Mouse (Mus musculus) liver (tissue): ENCODE data around the gene Fbxo8.

Source experiments
- DNase-seq: peaks from one replicate; pipeline ENCODE4 v3.0.0-alpha.2; 2020; ENCODE audit warnings: mixed read lengths

Fbxo8 gene

DNA sequence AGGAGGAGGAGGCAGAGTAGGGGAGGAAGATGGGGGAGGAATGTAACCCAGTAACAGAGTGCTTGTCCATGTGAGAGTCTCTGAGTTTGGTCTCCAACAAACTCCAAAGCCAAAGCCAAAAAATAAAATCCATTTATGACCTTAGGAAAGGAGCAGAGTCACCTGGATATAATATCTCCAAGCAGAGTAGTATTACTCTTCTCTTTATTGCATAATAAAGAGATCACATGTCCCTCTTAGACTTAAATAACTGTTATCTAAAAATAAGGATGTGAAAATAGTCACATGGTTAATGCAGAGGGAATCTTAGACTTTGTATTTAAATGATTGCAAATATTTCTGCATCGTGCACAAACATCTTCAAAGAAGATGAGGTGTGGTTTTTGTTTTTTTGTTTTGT is 63.3 kb downstream of the Fbxo8 start:
- DNase-seq: no peak

DNA sequence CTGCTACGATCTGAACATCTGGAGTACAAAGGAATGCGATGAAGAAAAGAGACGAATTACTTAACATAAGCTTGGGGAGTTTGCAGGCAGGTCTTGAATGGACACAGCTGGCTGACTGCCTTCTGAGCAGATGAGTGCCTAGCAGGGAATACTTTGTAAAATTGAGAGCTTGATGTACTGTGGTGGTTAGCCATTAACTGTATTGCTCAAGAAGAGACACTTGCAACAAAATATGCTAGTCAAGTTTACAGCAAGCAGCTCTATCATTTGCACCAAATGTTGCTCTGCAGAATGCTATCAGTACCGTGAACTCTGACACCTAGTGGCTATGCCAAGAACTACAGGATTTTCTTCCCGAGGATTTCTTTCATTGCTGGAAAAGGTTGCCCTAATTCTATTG is 64.1 kb downstream of the Fbxo8 start:
- no peak for DNase-seq

DNA sequence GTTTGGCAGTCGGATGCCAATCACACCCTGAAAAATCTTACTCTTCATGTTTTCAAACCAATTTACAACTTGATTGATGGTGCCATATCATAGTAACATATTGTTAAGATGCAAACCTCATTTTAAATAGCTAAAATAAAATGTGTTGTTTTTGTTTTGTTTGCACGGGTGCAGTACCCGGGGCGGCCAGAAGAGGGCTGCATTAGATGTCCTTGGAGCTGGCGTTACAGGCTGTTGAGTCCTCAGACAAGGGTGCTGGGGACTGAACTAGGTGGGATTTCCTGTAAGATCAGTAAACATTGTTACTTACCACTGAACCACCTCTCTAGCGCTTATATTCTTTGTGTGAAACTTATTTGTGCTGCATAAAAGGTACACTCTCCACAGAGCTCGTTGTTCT is 65.4 kb downstream of the Fbxo8 start:
- DNase-seq: peak; percentile 46

DNA sequence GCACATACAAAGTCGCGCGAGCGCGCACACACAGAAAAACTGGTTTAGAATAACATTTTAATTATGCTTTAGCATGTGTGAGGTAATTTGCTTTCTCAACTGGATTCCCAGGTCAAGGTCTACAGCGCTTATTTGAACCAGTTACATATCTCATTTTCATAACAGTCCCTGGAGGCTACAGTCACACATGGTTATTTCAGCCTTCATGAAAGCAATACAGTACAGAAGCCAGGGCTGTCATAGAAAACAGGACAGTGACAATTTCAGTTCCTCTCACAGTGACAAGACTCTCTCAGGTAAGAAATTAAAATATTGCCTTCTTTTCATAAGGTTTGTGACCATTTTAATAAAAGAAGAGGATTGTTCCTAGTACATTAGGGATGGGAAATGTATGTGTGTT is 66.4 kb downstream of the Fbxo8 start:
- DNase-seq: no peak

DNA sequence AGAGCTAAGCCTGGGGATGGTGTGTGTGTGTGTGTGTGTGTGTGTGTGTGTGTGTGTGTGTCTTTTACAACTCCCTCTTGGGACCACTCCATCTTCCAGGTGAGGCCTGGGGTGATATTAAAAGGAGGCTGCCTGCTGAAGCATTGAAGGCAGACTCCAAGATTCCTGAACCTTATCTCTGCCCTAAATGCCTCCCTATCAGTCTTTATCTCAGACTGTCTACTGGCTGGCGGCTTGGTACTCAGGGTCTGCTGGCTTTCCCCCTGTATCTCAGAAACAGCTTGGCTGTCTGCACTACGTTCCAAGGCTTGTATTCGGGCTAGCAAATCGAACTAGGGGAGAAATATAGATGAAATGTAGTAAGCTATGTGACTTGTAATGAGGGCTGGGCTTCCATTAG is 68.2 kb downstream of the Fbxo8 start:
- DNase-seq: no peak

DNA sequence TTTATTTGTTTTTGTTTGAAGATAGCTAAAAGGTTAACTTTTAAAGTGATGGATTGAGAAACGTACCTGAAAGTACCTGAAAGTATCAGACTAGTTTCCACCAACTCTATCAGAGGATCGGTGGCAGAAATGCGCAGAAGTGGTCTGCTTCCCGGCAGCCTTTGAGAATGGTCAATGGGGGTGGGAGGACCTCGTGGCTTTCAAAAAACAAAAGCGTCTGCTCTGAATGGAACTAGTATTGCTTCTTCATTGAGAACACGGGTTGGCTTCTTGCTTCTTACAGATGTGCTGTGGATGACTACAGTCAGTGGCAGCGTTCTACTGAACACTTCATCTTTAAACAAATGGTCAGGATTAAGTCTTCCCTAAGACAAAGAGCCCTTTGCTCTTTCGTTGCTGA is 68.7 kb downstream of the Fbxo8 start:
- no peak for DNase-seq

DNA sequence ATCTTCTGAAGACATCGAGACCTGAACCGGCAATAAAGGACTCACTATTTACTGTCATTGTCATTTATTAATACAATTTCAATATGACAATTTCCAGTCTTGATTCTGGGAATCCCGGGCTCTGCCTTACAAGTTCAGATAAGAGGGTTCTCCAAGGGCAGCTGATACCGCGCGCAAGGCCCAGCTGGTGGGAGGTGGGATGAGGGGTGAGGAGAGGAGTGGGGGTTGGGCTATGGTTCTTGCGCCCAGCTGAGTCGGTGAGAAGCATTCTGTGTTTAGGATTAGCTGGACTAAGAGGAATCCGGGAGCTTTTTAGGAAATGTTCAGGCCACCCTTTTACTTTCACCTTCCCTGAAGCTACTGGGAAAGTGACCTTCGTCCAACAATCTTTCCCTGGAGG is 69.8 kb downstream of the Fbxo8 start:
- DNase-seq: no peak

DNA sequence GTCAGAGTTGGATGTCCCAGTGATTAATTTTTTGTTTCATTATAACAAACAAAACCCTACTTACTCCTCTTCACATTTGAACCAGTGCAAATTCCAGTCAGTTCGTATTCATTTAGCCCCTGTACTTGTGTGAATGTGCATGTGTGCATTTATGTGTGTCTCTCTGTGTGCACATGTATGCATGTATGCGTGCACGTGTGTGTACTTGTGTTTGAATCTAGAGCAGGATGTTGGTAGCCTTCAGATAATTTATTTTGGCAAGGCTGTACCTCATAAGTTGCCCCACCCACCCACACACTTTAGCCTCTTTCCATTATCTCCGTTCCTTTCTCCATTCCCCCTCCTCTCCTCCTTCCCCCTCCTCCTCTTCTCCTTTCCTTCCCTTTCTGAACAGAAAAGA is 70.2 kb downstream of the Fbxo8 start:
- DNase-seq: no peak

DNA sequence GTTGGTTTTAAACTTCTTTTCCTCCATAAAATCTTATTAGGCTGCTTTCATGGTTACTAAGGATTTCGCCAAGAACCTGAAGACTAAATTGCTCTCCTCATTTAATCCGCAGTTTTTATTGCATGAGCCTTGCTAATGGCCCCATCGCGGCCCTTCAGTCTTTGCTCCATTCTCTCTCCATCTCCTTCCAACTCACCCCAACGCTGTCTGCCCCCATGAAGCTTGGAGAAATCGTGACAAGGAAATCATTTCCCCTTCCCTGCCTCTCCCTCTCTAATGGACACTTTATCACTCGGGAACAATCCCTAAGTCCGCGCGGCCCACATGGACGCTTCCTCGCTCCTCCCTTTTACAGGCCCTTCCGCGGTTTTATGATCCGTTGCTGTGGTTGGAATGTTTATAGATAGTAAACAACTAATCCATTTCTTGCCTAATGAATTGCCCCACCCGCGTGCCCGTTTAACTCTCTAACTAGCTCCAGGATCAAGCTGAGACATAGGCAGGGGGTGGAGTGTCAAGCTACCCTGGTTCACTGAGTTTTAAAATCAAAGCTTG is 71.7 kb downstream of the Fbxo8 start:
- DNase-seq: no peak

DNA sequence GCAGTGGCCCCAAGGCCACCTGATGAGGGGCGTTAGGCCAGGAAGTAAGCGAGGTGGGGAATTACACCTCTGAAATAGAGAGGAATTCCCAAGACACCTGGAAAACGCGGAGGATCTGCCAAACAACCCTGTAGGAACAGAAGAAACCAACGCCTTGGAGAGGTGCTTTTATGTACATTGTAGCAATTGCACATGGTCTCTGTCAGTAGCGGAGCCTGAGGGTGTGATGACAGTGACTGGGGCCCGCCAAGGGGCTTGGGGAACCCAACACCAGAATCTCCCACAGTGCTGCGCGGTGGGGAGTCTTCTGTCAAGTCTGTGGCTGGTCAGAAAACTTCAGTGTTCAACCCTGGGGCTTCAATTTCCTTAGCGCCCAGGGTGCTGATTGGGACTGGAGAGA is 72.5 kb downstream of the Fbxo8 start:
- DNase-seq: no peak

DNA sequence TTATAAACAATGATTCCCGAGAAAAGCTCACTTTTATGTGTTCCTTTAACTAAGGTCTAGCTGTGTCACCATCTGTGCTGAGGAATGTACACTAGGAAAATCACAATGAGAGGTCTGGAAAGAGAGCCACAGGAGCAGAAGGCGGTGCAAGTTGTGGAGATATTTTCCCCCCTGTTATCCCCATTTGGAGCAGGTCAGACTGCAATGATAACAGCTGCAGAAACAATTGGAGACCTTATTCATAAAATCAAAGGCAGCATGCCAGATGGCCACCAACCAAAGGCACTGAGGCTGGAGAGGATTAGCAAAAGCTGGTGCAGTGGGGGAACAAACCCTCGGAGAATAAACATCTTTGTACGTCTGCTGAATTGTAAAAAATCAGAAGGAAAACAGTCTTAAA is 78.3 kb downstream of the Fbxo8 start:
- no peak for DNase-seq

DNA sequence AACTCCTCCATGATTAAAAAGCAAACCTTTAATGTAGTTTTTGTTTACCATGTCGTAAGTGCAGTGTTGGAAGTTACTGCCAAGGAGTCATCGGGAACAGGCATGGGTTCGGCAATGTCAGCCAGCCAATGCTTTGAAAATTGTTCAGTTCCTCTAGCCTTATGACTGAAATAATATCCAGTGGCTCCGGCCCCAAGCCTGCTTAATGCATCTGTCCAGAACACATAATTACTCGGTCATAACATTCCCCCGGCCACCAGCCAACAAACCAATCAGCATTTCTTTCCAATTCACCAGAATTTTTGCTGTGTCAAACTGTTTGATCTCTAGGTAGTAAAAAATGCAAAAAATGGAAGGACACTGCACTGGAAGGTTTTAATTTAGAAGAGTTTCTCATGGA is 88.4 kb downstream of the Fbxo8 start:
- no peak for DNase-seq
